Mouse (Mus musculus) adrenal gland, adult 10 weeks (tissue): ENCODE data around the gene Krt5. TPM values are rescaled to one million over a fixed set of nuclear protein-coding genes. Genes with fewer than 3 reads are reported as not detected.

Source experiments
- polyA plus RNA-seq: library from polyadenylated mRNA; stranded (reverse); fragments of 350-450 nt; fragmentation: Illumina TruSeq; extraction: RNeasy Lipid Tissue Mini Kit (QIAGEN cat#74804); gene quantifications from one replicate; pipeline ENCODE4 v1.2.3, GENCODE M21; 2014; ENCODE audit warnings: low read depth, low replicate concordance

The Krt5 gene
- not detected for polyA plus RNA-seq

GRCm38 (mm10) chr15:101712720-101713119 lies at the start of gene Krt5:
Krt5 (minus strand) TSS chr15:101712898.

GRCm38 (mm10) chr15:101742711-101743110 lies 30.0 kb upstream of the Krt5 start, which contains the start of gene Krt71:
Krt71 (minus strand) TSS chr15:101743109.

GRCm38 (mm10) chr15:101694207-101694606 lies 18.5 kb downstream of the Krt5 start, which contains the start of gene Krt6a:
Krt6a (minus strand) TSS chr15:101694307.

DNA sequence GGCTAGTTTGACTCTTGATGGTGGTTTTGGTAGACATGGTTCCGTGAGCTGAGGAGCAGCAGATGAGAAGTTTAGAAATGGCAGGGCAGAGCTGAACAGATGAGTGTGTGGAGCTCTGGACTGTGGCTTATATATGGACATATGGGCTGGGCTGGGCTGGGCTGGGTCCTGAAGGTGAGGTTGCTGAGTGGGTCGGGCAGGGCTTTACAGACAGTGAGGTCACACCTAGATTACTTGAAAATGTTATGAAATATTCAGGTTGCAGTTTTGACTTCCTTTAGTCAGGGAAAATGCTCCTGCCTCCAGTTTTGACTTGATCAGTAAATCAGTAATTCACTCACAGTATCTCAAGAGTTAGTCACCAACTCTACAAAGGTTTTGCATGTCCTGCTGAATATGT lies 32.5 kb downstream of the Krt5 start, which contains the start of gene Krt6b:
Gene Krt6b (minus strand): TSS at position 101 of the 400 bp plus-strand sequence.

Other genes with a start within 250 kb of the Krt5 start
- not detected for gene Krt81, start 249.1 kb downstream of the Krt5 start, polyA plus RNA-seq
- not detected for gene Krt86, start 239.4 kb downstream of the Krt5 start, polyA plus RNA-seq
- not detected for gene Krt83, start 221.4 kb downstream of the Krt5 start, polyA plus RNA-seq
- not detected for gene Gm49425, start 195.6 kb downstream of the Krt5 start, polyA plus RNA-seq
- not detected for gene Krt84, start 180.1 kb downstream of the Krt5 start, polyA plus RNA-seq
- gene Krt82, start 162.2 kb downstream of the Krt5 start, polyA plus RNA-seq = not detected
- gene Krt90, start 149.9 kb downstream of the Krt5 start, polyA plus RNA-seq = not detected
- not detected for gene Krt75, start 139.0 kb downstream of the Krt5 start, polyA plus RNA-seq
- not detected for gene Gm5414, start 84.7 kb downstream of the Krt5 start, polyA plus RNA-seq
- not detected for gene Gm5478, start 65.5 kb downstream of the Krt5 start, polyA plus RNA-seq
- not detected for gene Krt6b, start 32.6 kb downstream of the Krt5 start, polyA plus RNA-seq
- not detected for gene Krt6a, start 18.6 kb downstream of the Krt5 start, polyA plus RNA-seq
- not detected for gene Krt71, start 30.2 kb upstream of the Krt5 start, polyA plus RNA-seq
- gene Krt72, start 73.6 kb upstream of the Krt5 start, polyA plus RNA-seq = not detected
- not detected for gene Krt73, start 89.4 kb upstream of the Krt5 start, polyA plus RNA-seq
- not detected for gene Krt2, start 105.3 kb upstream of the Krt5 start, polyA plus RNA-seq
- gene Krt1, start 137.9 kb upstream of the Krt5 start, polyA plus RNA-seq = not detected
- not detected for gene Krt77, start 156.8 kb upstream of the Krt5 start, polyA plus RNA-seq
- not detected for gene Krt76, start 180.0 kb upstream of the Krt5 start, polyA plus RNA-seq
- not detected for gene Krt4, start 211.8 kb upstream of the Krt5 start, polyA plus RNA-seq
- gene Krt79, start 227.4 kb upstream of the Krt5 start, polyA plus RNA-seq = not detected
- not detected for gene Krt78, start 241.4 kb upstream of the Krt5 start, polyA plus RNA-seq